36 mouse cellular contexts compared by ENCODE assay signal in genomic region chr17:78959473-78959872, GRCm38 (mm10). TPM values are rescaled to one million over a fixed set of nuclear protein-coding genes. Genes with fewer than 3 reads are reported as not detected.
"Had no signal": no experiment of that assay in that cellular context is flagged by ENCODE, and none has a peak within 500 bp of the region (broad histone marks: within the 10 kb centered on the region; RNA-seq: fewer than 3 reads in every experiment).

No protein-coding gene starts in this region.

- H3K27me3 ChIP-seq: heart, embryonic 13.5 days; heart, embryonic 15.5 days; hindbrain, embryonic 13.5 days; hindbrain, embryonic 15.5 days; kidney, embryonic 15.5 days; limb, embryonic 13.5 days; limb, embryonic 15.5 days; liver, embryonic 13.5 days had no signal

- H3K4me3 ChIP-seq: heart, adult 2 months; heart, embryonic 13.5 days; heart, embryonic 15.5 days; hindbrain, embryonic 13.5 days; hindbrain, embryonic 15.5 days; kidney, embryonic 15.5 days; limb, embryonic 13.5 days; limb, embryonic 15.5 days; liver, embryonic 13.5 days had no signal

- H3K4me1 ChIP-seq: heart, embryonic 13.5 days; heart, embryonic 15.5 days; hindbrain, embryonic 13.5 days; hindbrain, embryonic 15.5 days; kidney, embryonic 15.5 days; limb, embryonic 13.5 days; limb, embryonic 15.5 days; liver, embryonic 13.5 days had no signal

- H3K9me3 ChIP-seq: heart, embryonic 13.5 days; heart, embryonic 15.5 days; hindbrain, embryonic 13.5 days; hindbrain, embryonic 15.5 days; kidney, embryonic 15.5 days; limb, embryonic 13.5 days; limb, embryonic 15.5 days; liver, embryonic 13.5 days had no signal

- H3K4me2 ChIP-seq: heart, embryonic 11.5 days; heart, embryonic 13.5 days; heart, embryonic 15.5 days; hindbrain, embryonic 13.5 days; hindbrain, embryonic 15.5 days; kidney, embryonic 15.5 days; limb, embryonic 13.5 days; limb, embryonic 15.5 days; liver, embryonic 13.5 days had no signal

- H3K9ac ChIP-seq: heart, embryonic 13.5 days; heart, embryonic 15.5 days; hindbrain, embryonic 13.5 days; hindbrain, embryonic 15.5 days; kidney, embryonic 15.5 days; limb, embryonic 13.5 days; limb, embryonic 15.5 days; liver, embryonic 13.5 days had no signal

- H3K27ac ChIP-seq: heart, adult 2 months; heart, embryonic 13.5 days; heart, embryonic 15.5 days; hindbrain, embryonic 13.5 days; hindbrain, embryonic 15.5 days; hindbrain, postnatal 0 days; kidney, embryonic 15.5 days; limb, embryonic 13.5 days; limb, embryonic 15.5 days; liver, embryonic 13.5 days had no signal

- DNase-seq: gastrocnemius, postnatal 14 days; gastrocnemius, postnatal 36 days; heart, adult 11 months; heart, adult 2 months; heart, postnatal 14 days; heart, postnatal 36 days; kidney, adult 11 months; kidney, adult 2 months; kidney, adult 9 months; kidney, postnatal 14 days; kidney, postnatal 36 days; layer of hippocampus, adult 9-11 months; layer of hippocampus, postnatal 36 days; left cerebral cortex, postnatal 4 days; liver, embryonic 13.5 days had no signal

- ATAC-seq: hindbrain, postnatal 0 days had no signal

RNA-seq across cellular contexts. Expression of gene Sult6b1, which starts 52.7 kb away (rescaled TPM):
- total RNA-seq: gastrocnemius, adult 18-20 months; gastrocnemius, adult 8-10 months; gastrocnemius, postnatal 14 days; gastrocnemius, postnatal 36 days; heart, adult 2 months; heart, postnatal 14 days; heart, postnatal 36 days; hematopoietic stem cell, adult 5-6 weeks; hindbrain, postnatal 0 days; layer of hippocampus, adult 18-20 months; layer of hippocampus, postnatal 14 days; layer of hippocampus, postnatal 36 days; left cerebral cortex, adult 18-20 months; left cerebral cortex, postnatal 10 days; left cerebral cortex, postnatal 25 days; liver, adult 2 months had no signal
- polyA plus RNA-seq: gonadal fat pad, adult 2 months; heart, adult 2 months; heart, postnatal 0 days; hindbrain, embryonic 13.5 days; kidney, adult 2 months; kidney, embryonic 15.5 days; large intestine, adult 2 months; limb, embryonic 13.5 days; limb, embryonic 15.5 days; liver, adult 2 months had no signal
